Mouse (Mus musculus) lung, adult 2 months (tissue): ENCODE measurements around the gene 4632433K11Rik. TPM values are rescaled to one million over a fixed set of nuclear protein-coding genes. Genes with fewer than 3 reads are reported as not detected.
"Not testable (repeated sequence)": the region's sequence is repeated elsewhere in the genome, so short reads cannot be mapped to it uniquely, and the experiment has no call there.

Source experiments
- DNase-seq: peaks from one replicate; pipeline ENCODE4 v3.0.0; 2022
- H3K4me1 ChIP-seq: fragments of 200-500 bp; 2 replicates; pipeline ENCODE4 v1.6.1; 2011; ENCODE audit warnings: low read length; ENCODE audit not compliant: control insufficient read depth, insufficient read depth
- H3K4me3 ChIP-seq: fragments of 200-500 bp; replicated peaks from 2 replicates; pipeline ENCODE3; 2011; ENCODE audit warnings: low read depth, mild to moderate bottlenecking, control low read depth, low read length; ENCODE audit errors: extremely low read depth
- CTCF ChIP-seq: fragments of 200-500 bp; IDR thresholded peaks from 2 replicates; pipeline ENCODE4 v1.5.1; 2011; ENCODE audit warnings: mild to moderate bottlenecking, low read length, control low read depth; ENCODE audit not compliant: insufficient read depth
- POLR2A ChIP-seq: fragments of 200-500 bp; IDR thresholded peaks from 2 replicates; pipeline ENCODE4 v1.6.1; 2011; ENCODE audit warnings: low read depth, mild to moderate bottlenecking, control low read depth, low read length, borderline replicate concordance; ENCODE audit errors: extremely low read depth
- WGBS: fragments of 180-500 bp; shearing (Covaris S2); methylation state at CpG from one replicate; pipeline ENCODE4 v1.1.7; 2018; 5-methylcytosine and 5-hydroxymethylcytosine counted together
- polyA plus RNA-seq: library from polyadenylated mRNA; depleted of rRNA; stranded (reverse); fragments of >200 nt; gene quantifications from 2 replicates; pipeline ENCODE4 v1.2.3, GENCODE M21; 2012; rRNA removed

The 4632433K11Rik gene
- polyA plus RNA-seq: not detected in 2 replicates

- Histone ChIP-seq H3K4me1 (peaks cover 5% of the 10 kb centered on the region), H3K4me3 (no peak within 1 kb of the TSS)
- no peak for DNase-seq
- 91% methylated on average over 3 of the region's 3 CpGs for WGBS
- TF ChIP-seq CTCF: no peak
- no peak for TF ChIP-seq POLR2A
Measured at GRCm38 (mm10) chr7:5033818-5034217, at the start of gene 4632433K11Rik. Gene 4632433K11Rik, plus strand, starts transcription at chr7:5034118.

DNA sequence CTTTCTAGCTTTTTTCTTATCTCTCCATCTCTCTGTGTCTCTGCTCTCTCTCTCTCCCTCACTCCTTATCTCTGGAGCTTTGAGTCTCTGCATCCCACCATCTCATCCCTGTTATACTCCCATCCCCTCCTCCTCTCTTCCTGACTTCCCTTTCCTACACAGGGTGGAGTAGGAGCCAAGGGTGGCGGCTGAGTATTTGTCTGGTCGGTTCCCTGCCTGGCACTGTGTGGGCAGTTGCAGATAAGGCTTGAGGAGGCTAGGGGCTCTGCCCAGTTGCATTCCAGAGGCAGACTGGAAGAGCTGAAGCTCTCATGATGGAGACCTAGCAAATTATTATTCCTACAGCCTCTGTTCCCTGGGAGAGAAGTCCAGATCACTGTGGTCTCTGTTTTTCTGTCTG is 45.7 kb upstream of the 4632433K11Rik start:
- 17% methylated on average over 2 of the region's 2 CpGs for WGBS

DNA sequence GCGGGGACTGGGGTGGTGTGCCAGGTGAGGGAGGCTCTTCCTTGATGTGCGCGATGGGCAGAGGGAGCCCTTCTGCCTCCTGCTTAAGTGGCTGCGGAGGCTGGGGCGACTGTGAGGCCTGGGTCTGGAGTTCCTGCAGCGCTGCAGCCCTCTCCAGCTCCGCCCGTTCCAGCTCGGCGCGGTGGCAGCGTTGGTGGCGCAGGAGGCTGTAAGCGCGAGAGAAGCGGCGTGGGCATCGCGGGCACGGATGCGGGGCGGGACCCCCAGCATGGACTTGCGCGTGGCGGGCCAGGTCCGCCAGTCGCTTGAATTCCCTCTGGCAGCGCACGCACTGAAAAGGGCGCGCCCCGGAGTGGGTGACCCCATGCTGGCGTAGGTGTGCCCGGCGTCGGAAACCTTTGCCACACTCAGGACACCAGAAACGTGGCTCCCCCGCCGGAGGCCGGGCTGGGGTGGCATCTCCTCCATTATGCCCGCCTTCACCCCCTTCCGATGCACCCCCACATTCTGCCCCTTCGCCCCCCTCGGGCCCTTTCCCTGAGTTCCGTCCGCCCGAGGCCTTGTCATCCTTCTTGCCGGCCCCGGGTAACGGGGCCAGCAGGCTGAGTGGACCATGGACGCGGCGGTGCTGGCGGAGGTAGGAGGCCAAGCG is 40.4 kb upstream of the 4632433K11Rik start:
- H3K4me1 ChIP-seq: 0 out of 2 replicates have a peak, but pooled peaks cover 6% of the 10 kb centered on the region
- 70% methylated on average over 50 of the region's 55 CpGs for WGBS
- no peak for DNase-seq
- TF ChIP-seq POLR2A (no peak), CTCF (no peak)
- no peak overlapping the region for H3K4me3 ChIP-seq

More for the DNA sequence above, 45.7 kb upstream of the 4632433K11Rik start:
- TF ChIP-seq CTCF: no peak
- no peak for TF ChIP-seq POLR2A
- H3K4me1 ChIP-seq: no peaks in the 10 kb centered on the region
- no peak overlapping the region for H3K4me3 ChIP-seq
- DNase-seq: no peak

GRCm38 (mm10) chr7:4993999-4994788 is 39.7 kb upstream of the 4632433K11Rik start:
- Histone ChIP-seq H3K4me3 (no peak overlapping the region), H3K4me1 (0 out of 2 replicates have a peak, but pooled peaks cover 6% of the 10 kb centered on the region)
- 72% methylated on average over 59 of the region's 59 CpGs for WGBS
- DNase-seq: no peak
- TF ChIP-seq CTCF (no peak), POLR2A (no peak)

- H3K4me3 ChIP-seq: peak overlapping the region; percentile 82
- TF ChIP-seq CTCF (no peak), POLR2A (no peak)
- DNase-seq: no peak
- 7% methylated on average over 19 of the region's 19 CpGs for WGBS
- H3K4me1 ChIP-seq: 0 out of 2 replicates have a peak, but pooled peaks cover 6% of the 10 kb centered on the region
Measured at GRCm38 (mm10) chr7:4995268-4996002, 38.5 kb upstream of the 4632433K11Rik start.

DNA sequence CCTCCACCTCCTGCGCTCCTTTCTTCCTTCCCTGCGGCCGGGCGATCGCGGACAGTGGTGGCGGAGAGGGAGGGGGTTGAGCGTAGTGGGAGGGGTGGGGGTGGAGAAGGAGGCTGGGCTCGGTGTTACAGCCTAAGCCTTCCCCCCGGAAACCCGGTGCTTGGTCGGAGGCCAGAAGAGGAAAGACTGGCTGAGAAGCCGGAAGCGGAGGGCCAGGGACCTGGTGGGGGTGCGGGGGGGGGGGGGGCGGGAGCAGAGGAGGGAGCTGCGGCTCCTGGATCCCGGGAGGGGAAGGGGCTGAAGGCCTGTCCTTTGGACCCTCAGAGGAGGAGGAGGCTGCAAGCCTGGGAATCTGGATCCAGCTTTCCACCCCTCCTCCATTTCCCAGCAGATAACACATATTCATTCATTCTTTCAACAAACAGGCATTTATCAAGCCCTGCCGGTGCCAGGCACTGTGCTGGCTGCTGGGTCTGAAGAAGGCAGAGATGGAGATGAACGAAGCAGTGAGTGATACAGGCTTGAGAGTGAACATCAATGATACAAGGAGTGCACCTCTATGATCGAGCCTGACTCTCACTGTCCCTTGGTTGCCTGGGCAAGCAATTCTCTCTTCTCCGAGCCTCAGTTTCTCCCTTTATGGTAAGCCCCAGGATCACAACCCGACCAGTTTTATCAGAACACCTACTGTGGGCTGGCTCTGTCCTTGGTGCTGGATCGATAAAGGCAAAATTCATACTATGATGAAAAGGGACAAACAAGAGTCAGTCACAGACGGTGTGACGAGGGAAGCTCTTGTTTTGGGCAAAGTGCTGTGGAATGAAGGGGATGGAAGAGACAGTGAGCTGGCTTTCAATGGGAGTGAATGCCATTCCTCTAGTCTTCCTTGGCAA is 37.7 kb upstream of the 4632433K11Rik start, which contains the start of gene Zfp579:
TSS of gene Zfp579 (minus strand) at position 156 of the 893 bp plus-strand sequence.
- TF ChIP-seq POLR2A: peak; percentile 44; the same call in 1 of the 2 replicates
- no peak for TF ChIP-seq CTCF
- H3K4me1 ChIP-seq: 0 out of 2 replicates have a peak, but pooled peaks cover 6% of the 10 kb centered on the region
- peak; percentile 91 for DNase-seq
- H3K4me3 ChIP-seq: peak within 1 kb of the TSS; percentile 82
- WGBS: 4% methylated on average over 18 of the region's 26 CpGs

GRCm38 (mm10) chr7:4996934-4997333 is 37.0 kb upstream of the 4632433K11Rik start:
- Histone ChIP-seq H3K4me3 (no peak overlapping the region), H3K4me1 (0 out of 2 replicates have a peak, but pooled peaks cover 6% of the 10 kb centered on the region)
- TF ChIP-seq CTCF (no peak), POLR2A (no peak)
- no peak for DNase-seq
- WGBS: 35% methylated on average over 8 of the region's 8 CpGs

DNA sequence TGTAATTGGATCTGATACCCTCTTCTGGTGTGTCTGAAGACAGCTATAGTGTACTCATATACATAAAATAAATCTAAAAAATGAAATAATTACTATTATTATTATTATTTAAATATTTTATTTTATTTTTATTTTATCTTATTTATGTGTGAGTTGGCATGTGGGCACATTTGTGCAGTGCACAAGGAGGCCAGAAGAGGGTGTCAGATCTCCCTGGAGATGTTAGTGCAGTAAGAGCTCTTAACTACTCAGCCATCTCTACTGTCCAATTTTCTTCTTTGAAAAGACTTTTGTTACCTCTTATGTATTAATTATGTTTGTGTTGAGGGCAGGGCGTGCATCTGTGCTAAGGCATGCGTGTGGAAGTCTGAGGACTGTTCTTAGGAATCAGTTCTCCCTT is 34.0 kb upstream of the 4632433K11Rik start:
- Histone ChIP-seq H3K4me1 (0 out of 2 replicates have a peak, but pooled peaks cover 6% of the 10 kb centered on the region), H3K4me3 (no peak overlapping the region)
- no peak for DNase-seq
- TF ChIP-seq CTCF (peak; percentile 39), POLR2A (no peak)
- 64% methylated on average over 2 of the region's 2 CpGs for WGBS

- not testable (repeated sequence) for DNase-seq, H3K4me1 ChIP-seq, H3K4me3 ChIP-seq
- WGBS: 69% methylated on average over 8 of the region's 8 CpGs
Measured at GRCm38 (mm10) chr7:5002876-5003275, 31.0 kb upstream of the 4632433K11Rik start.
